Mouse (Mus musculus) forebrain, embryonic 10.5 days (tissue): Measurements from ENCODE around the gene Orai1. TPM values are rescaled to one million over a fixed set of nuclear protein-coding genes. Genes with fewer than 3 reads are reported as not detected.
A peak's percentile ranks its signal among the peaks of the same experiment; 100 is the strongest.

ENCODE experiments used
- DNase-seq: peaks from one replicate; pipeline ENCODE4 v3.0.0-alpha.2; 2017; ENCODE audit warnings: low spot score; ENCODE audit errors: extremely low spot score
- H3K27ac ChIP-seq: fragments of 300-500 bp; sonication (generic); 2 replicates; pipeline ENCODE4 v1.5.1; 2016; ENCODE audit warnings: mild to moderate bottlenecking
- H3K27me3 ChIP-seq: fragments of 300-500 bp; sonication (generic); 2 replicates; pipeline ENCODE4 v1.6.1; 2016; ENCODE audit warnings: mild to moderate bottlenecking; ENCODE audit not compliant: poor library complexity, severe bottlenecking
- H3K36me3 ChIP-seq: fragments of 300-500 bp; sonication (generic); replicated peaks from 2 replicates; pipeline ENCODE4 v1.6.1; 2016; ENCODE audit warnings: mild to moderate bottlenecking, moderate library complexity
- H3K4me1 ChIP-seq: fragments of 300-500 bp; sonication (generic); 2 replicates; pipeline ENCODE4 v1.6.1; 2016
- H3K4me3 ChIP-seq: fragments of 300-500 bp; sonication (generic); 2 replicates; pipeline ENCODE4 v1.5.1; 2016; ENCODE audit warnings: mild to moderate bottlenecking, moderate library complexity
- H3K9me3 ChIP-seq: fragments of 300-500 bp; sonication (generic); 2 replicates; pipeline ENCODE4 v1.6.1; 2016; ENCODE audit warnings: mild to moderate bottlenecking, moderate library complexity
- WGBS: fragments of 180-500 bp; shearing (Covaris S2); methylation state at CpG from one replicate; pipeline ENCODE4 v1.1.7; 2016; 5-methylcytosine and 5-hydroxymethylcytosine counted together
- polyA plus RNA-seq: library from polyadenylated mRNA; unstranded; fragments of >200 nt; fragmentation: Nextera tagmentation; extraction: Ambion mirVana; gene quantifications from 2 replicates; pipeline ENCODE4 v1.2.1, GENCODE M21; 2016

The Orai1 gene
- polyA plus RNA-seq, 1 experiment from 2014 or later, result 6.9 TPM

DNA sequence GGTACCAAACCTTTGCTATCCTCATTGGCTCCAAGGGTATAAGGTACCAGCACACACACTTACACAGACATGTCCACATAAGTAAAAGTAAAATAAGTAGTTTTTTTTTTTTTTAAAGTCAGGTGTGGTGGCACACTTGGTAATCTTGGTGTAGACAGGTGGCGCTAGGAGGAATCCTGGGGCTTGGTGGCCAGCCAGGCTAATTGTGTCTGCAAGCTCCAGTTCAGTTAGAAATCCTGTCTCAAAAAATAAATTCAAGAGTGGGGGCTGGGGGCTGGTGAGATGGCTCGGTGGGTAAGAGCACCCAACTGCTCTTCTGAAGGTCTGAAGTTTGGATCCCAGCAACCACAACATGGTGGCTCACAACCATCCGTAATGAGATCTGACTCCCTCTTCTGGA, 48.3 kb downstream of the Orai1 start:
- Histone ChIP-seq H3K27ac (no peak overlapping the region), H3K27me3 (no peaks in the 10 kb centered on the region), H3K4me3 (no peak overlapping the region), H3K9me3 (no peaks in the 10 kb centered on the region), H3K36me3 (no peaks in the 10 kb centered on the region), H3K4me1 (peaks cover 20% of the 10 kb centered on the region)
- DNase-seq, result no peak
- WGBS, result 91% methylated on average over 3 of the region's 3 CpGs

DNA sequence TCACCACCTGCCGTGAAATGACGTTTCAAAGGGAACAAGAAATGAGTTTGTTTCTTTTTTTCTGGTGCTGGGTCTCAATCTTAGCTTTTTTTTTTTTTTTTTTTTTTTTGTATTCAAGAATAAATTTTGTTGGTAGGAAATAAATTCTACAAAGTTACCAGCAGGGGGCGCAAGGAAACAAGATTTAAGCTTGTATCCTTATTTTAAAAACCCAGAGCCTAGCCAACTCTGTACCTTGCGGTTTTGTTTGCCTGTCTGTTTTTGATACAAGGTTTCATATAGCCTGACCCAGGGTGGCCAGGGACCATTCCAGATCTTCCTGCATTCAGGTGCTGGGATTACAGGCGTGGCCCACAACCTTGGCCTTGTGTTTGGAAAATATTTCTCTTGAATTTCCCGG, 49.3 kb downstream of the Orai1 start:
- Histone ChIP-seq H3K9me3 (no peaks in the 10 kb centered on the region), H3K27me3 (no peaks in the 10 kb centered on the region), H3K4me3 (no peak overlapping the region), H3K36me3 (no peaks in the 10 kb centered on the region), H3K4me1 (peaks cover 13% of the 10 kb centered on the region), H3K27ac (no peak overlapping the region)
- 38% methylated on average over 6 of the region's 6 CpGs for WGBS
- DNase-seq, result peak; percentile 50

DNA sequence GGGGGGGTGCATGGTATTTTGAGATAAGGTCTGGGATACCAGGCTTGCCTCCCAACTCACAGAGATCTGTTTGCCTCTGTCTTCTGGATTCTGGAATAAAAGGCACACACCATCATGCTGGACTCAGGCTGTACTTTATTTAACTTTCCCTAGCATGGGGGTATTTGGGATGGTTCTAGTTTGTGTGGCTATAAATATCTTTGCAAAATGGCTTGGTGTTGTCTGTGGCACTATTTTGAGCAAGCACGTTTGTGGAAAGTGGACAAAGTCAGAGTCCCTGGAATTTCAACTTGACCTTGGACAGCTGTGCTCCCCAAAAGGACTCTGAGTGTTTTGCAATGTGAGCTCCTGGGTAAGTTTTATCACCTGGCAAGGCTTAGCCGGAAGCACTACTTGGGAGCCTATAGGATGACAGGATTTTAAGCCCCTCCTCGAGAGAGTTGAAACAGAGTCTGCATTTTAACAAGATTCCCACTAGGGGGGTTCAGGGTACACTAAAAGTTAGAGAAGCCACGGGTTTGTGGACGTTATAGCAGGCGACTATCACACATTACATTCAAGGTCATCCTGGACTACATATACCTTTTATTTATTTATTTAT, 52.6 kb downstream of the Orai1 start:
- WGBS, result 40% methylated on average over 6 of the region's 6 CpGs
- H3K36me3 ChIP-seq, result no peaks in the 10 kb centered on the region
- H3K4me1 ChIP-seq, result peaks cover 3% of the 10 kb centered on the region; the same call in 1 of the 2 replicates
- H3K27me3 ChIP-seq, result no peaks in the 10 kb centered on the region
- 0 out of 2 replicates have a peak, but pooled peaks cover 2% of the 10 kb centered on the region for H3K9me3 ChIP-seq
- DNase-seq, result no peak
- H3K27ac ChIP-seq, result no peak overlapping the region
- no peak overlapping the region for H3K4me3 ChIP-seq

GRCm38 (mm10) chr5:123068115-123068514, 53.2 kb downstream of the Orai1 start, which contains the start of gene Tmem120b:
Tmem120b (plus strand) TSS chr5:123068415.
- Histone ChIP-seq H3K27ac (no peak within 1 kb of the TSS), H3K4me3 (no peak within 1 kb of the TSS), H3K9me3 (0 out of 2 replicates have a peak, but pooled peaks cover 2% of the 10 kb centered on the region), H3K27me3 (no peaks in the 10 kb centered on the region), H3K4me1 (peaks cover 3% of the 10 kb centered on the region; the same call in 1 of the 2 replicates), H3K36me3 (no peaks in the 10 kb centered on the region)
- DNase-seq, result no peak
- 88% methylated on average over 12 of the region's 12 CpGs for WGBS

- H3K4me1 ChIP-seq, result peaks cover 3% of the 10 kb centered on the region; the same call in 1 of the 2 replicates
- 96% methylated on average over 2 of the region's 2 CpGs for WGBS
- H3K27ac ChIP-seq, result no peak overlapping the region
- 0 out of 2 replicates have a peak, but pooled peaks cover 2% of the 10 kb centered on the region for H3K9me3 ChIP-seq
- no peaks in the 10 kb centered on the region for H3K27me3 ChIP-seq
- H3K4me3 ChIP-seq, result no peak overlapping the region
- H3K36me3 ChIP-seq, result no peaks in the 10 kb centered on the region
- DNase-seq, result no peak
These were observed 53.8 kb downstream of the Orai1 start for GRCm38 (mm10) chr5:123068714-123069113.

DNA sequence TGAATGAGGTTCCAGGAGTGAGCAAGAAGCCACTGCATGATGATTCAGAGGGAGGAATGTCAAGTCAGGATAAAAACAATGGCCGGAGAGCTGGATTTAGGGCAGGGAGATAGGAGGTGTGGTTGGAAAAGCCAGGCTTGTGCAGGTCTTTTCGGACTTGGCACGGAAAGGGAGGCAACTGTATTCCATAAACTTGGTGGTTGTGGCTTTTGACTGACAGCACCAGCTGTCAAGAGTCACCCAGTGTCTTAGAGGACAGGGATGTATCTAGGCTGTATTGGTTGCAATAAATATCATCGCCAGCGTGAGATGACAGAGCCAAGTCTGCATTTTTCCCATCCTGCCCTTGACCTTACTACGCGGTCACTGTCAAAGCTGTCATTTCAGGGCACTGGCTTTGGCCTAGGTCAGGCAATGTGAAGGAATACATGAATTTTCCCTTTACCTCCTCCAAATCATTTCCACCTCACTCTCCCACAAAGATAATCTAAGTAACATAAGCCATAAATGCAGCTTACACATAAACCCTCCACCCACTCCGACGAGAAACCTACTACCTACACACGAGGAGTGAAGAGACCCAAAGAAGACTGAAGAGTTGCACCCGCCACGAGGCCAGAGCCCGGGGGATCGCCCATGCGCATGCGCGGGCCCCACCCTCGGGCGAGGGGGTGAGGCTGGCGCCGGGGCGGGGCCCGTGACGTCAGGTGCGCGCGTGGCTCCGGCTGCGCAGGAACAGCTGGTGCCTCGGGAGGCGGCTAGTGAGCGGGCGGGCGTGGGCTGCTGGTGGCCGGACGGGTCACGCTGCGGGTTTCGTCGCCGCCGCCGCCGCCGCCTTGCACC, 60.9 kb downstream of the Orai1 start:
- peaks cover 10% of the 10 kb centered on the region for H3K27me3 ChIP-seq
- H3K4me3 ChIP-seq, result peak overlapping the region; percentile 91
- WGBS, result 8% methylated on average over 45 of the region's 45 CpGs
- H3K36me3 ChIP-seq, result no peaks in the 10 kb centered on the region
- peak overlapping the region; percentile 86 for H3K27ac ChIP-seq
- DNase-seq, result peak; percentile 86
- peaks cover 3% of the 10 kb centered on the region; the same call in 1 of the 2 replicates for H3K9me3 ChIP-seq
- H3K4me1 ChIP-seq, result peaks cover 29% of the 10 kb centered on the region

DNA sequence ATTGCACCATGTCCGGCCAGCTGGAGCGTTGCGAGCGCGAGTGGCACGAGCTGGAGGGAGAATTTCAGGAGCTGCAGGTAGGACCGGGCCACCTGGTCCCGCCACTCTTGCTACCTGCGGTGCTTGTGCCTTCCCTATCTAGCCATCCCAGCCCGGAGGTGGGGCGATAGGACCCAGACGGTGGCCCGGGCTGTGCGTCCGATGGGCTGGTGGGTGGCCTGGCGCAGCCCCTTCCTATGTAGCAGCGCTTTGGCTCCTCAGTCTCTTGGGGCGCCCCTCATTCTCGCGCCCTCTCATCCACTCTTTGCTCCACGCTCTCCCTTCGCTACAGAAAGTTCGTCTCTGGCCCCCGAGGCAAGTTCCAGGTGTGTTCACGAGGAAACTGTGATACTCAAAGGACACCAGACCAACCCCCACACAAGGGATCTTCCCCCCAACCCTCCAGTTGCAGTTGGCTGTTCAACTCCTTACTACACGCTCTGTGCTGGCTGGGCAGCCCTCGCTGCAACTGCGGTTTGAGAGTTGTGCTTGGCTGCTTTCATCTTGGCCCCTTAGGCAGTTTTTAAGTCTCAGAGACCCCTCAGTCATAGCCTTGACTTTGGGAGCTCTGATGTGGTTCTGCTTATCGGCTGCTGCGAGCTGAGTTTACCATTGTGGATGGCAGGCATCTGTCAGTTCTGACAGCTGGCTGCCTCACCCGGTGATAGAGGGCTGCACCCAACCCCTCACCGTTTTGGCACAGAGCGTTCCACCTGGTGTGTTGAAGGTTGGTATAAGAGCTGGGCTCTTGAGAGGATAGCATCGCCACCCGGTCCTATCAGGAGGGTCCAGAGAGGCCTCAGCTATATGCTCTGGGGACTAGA, 61.8 kb downstream of the Orai1 start:
- 6% methylated on average over 35 of the region's 35 CpGs for WGBS
- Histone ChIP-seq H3K4me1 (peaks cover 29% of the 10 kb centered on the region), H3K27ac (peak overlapping the region; percentile 86), H3K4me3 (peak overlapping the region; percentile 91), H3K27me3 (peaks cover 10% of the 10 kb centered on the region), H3K9me3 (peaks cover 3% of the 10 kb centered on the region; the same call in 1 of the 2 replicates), H3K36me3 (no peaks in the 10 kb centered on the region)
- no peak for DNase-seq

- 100% methylated on average over 1 of the region's 1 CpGs for WGBS
- Histone ChIP-seq H3K36me3 (no peaks in the 10 kb centered on the region), H3K27ac (0 out of 2 replicates have a peak overlapping the region, but pooled peaks have one; percentile 3), H3K9me3 (peaks cover 3% of the 10 kb centered on the region; the same call in 1 of the 2 replicates), H3K27me3 (peaks cover 10% of the 10 kb centered on the region), H3K4me3 (no peak overlapping the region), H3K4me1 (peaks cover 29% of the 10 kb centered on the region)
- no peak for DNase-seq
These were observed 64.7 kb downstream of the Orai1 start for GRCm38 (mm10) chr5:123079568-123079967.

- Histone ChIP-seq H3K36me3 (no peaks in the 10 kb centered on the region), H3K27me3 (peaks cover 10% of the 10 kb centered on the region), H3K9me3 (peaks cover 3% of the 10 kb centered on the region; the same call in 1 of the 2 replicates), H3K27ac (0 out of 2 replicates have a peak overlapping the region, but pooled peaks have one; percentile 3), H3K4me3 (no peak overlapping the region), H3K4me1 (peaks cover 27% of the 10 kb centered on the region)
- no peak for DNase-seq
- WGBS, result 83% methylated on average over 8 of the region's 8 CpGs
These were observed 65.2 kb downstream of the Orai1 start for GRCm38 (mm10) chr5:123080041-123080440.

Other genes starting within 250 kb of the Orai1 start
- 22.6 and 24.1 TPM in 2 replicates for gene Camkk2, start 235.7 kb upstream of the Orai1 start, polyA plus RNA-seq
- gene Anapc5, start 193.7 kb upstream of the Orai1 start, polyA plus RNA-seq, result 510 and 525 TPM in 2 replicates
- gene Rnf34, start 165.0 kb upstream of the Orai1 start, polyA plus RNA-seq, result 48.5 and 53.4 TPM in 2 replicates
- 83.3 and 83.4 TPM in 2 replicates for gene Kdm2b, start 25.3 kb upstream of the Orai1 start, polyA plus RNA-seq
- 0.26 and 0.33 TPM in 2 replicates for gene Morn3, start 31.9 kb downstream of the Orai1 start, polyA plus RNA-seq
- gene Tmem120b, start 53.3 kb downstream of the Orai1 start, polyA plus RNA-seq, result 8.3 and 10.4 TPM in 2 replicates
- gene Rhof, start 117.6 kb downstream of the Orai1 start, polyA plus RNA-seq, result 1.2 and 1.5 TPM in 2 replicates
- gene Setd1b, start 127.1 kb downstream of the Orai1 start, polyA plus RNA-seq, result 7.6 and 8.1 TPM in 2 replicates
- gene Psmd9, start 154.3 kb downstream of the Orai1 start, polyA plus RNA-seq, result 80.5 and 84.6 TPM in 2 replicates
- 0.31 TPM in 1 of 2 replicates, not detected in the other for gene Hpd, start 167.7 kb downstream of the Orai1 start, polyA plus RNA-seq
- gene Wdr66, start 237.0 kb downstream of the Orai1 start, polyA plus RNA-seq, result 1.4 and 1.5 TPM in 2 replicates